Mouse (Mus musculus): Measurements from ENCODE around the gene Rfx2. TPM values are rescaled to one million over a fixed set of nuclear protein-coding genes. Genes with fewer than 3 reads are reported as not detected.

The Rfx2 gene
- total RNA-seq, 2 experiments from 2014 or later = 3.0 to 4.2 TPM

GRCm38 (mm10) chr17:56833381-56833780, 2.6 kb upstream of the Rfx2 start:
- no peak for DNase-seq (ENCODE audit: low spot score in 2 of 2)

- DNase-seq (ENCODE audit: low spot score in 2 of 2) = no peak
Measured at GRCm38 (mm10) chr17:56832918-56833317, 2.1 kb upstream of the Rfx2 start.

GRCm38 (mm10) chr17:56831111-56831816, 451 bp upstream of the Rfx2 start:
- peak; percentile 95 to 99 for DNase-seq (ENCODE audit: low spot score in 2 of 2)

- DNase-seq (ENCODE audit: low spot score in 2 of 2) = no peak
Measured at GRCm38 (mm10) chr17:56829795-56830194, 1.0 kb downstream of the Rfx2 start.

GRCm38 (mm10) chr17:56829171-56829570, 1.6 kb downstream of the Rfx2 start:
- DNase-seq (ENCODE audit: low spot score in 2 of 2) = no peak

GRCm38 (mm10) chr17:56826718-56827117, 4.1 kb downstream of the Rfx2 start:
- no peak for DNase-seq (ENCODE audit: low spot score in 2 of 2)

GRCm38 (mm10) chr17:56823352-56823751, 7.5 kb downstream of the Rfx2 start:
- DNase-seq (ENCODE audit: low spot score in 2 of 2) = no peak

GRCm38 (mm10) chr17:56822380-56822779, 8.4 kb downstream of the Rfx2 start:
- no peak for DNase-seq (ENCODE audit: low spot score in 2 of 2)

- DNase-seq (ENCODE audit: low spot score in 2 of 2) = peak in 1 of 2 experiments; percentile 46
Measured at GRCm38 (mm10) chr17:56819694-56820111, 11.1 kb downstream of the Rfx2 start.

- no peak for DNase-seq (ENCODE audit: low spot score in 2 of 2)
Measured at GRCm38 (mm10) chr17:56819032-56819545, 11.7 kb downstream of the Rfx2 start.

GRCm38 (mm10) chr17:56818067-56818636, 12.7 kb downstream of the Rfx2 start:
- DNase-seq (ENCODE audit: low spot score in 2 of 2) = no peak

- no peak for DNase-seq (ENCODE audit: low spot score in 2 of 2)
Measured at GRCm38 (mm10) chr17:56815057-56815345, 15.8 kb downstream of the Rfx2 start.

GRCm38 (mm10) chr17:56814316-56815056, 16.3 kb downstream of the Rfx2 start:
- DNase-seq (ENCODE audit: low spot score in 2 of 2) = peak; percentile 76 to 91

GRCm38 (mm10) chr17:56810245-56810644, 20.6 kb downstream of the Rfx2 start:
- peak; percentile 75 to 89 for DNase-seq (ENCODE audit: low spot score in 2 of 2)

GRCm38 (mm10) chr17:56808518-56808917, 22.3 kb downstream of the Rfx2 start:
- peak; percentile 79 to 88 for DNase-seq (ENCODE audit: low spot score in 2 of 2)

GRCm38 (mm10) chr17:56805784-56806183, 25.0 kb downstream of the Rfx2 start:
- no peak for DNase-seq (ENCODE audit: low spot score in 2 of 2)

- no peak for DNase-seq (ENCODE audit: low spot score in 2 of 2)
Measured at GRCm38 (mm10) chr17:56804952-56805351, 25.9 kb downstream of the Rfx2 start.

GRCm38 (mm10) chr17:56802065-56802464, 28.7 kb downstream of the Rfx2 start:
- DNase-seq (ENCODE audit: low spot score in 2 of 2) = no peak

- DNase-seq (ENCODE audit: low spot score in 2 of 2) = no peak
Measured at GRCm38 (mm10) chr17:56799276-56799675, 31.5 kb downstream of the Rfx2 start.

- DNase-seq (ENCODE audit: low spot score in 2 of 2) = no peak
Measured at GRCm38 (mm10) chr17:56793614-56794319, 37.0 kb downstream of the Rfx2 start.

- no peak for DNase-seq (ENCODE audit: low spot score in 2 of 2)
Measured at GRCm38 (mm10) chr17:56792588-56792987, 38.2 kb downstream of the Rfx2 start.

- no peak for DNase-seq (ENCODE audit: low spot score in 2 of 2)
Measured at GRCm38 (mm10) chr17:56789286-56789685, 41.5 kb downstream of the Rfx2 start.
